Mouse (Mus musculus) liver, embryonic 11.5 days (tissue): ENCODE data around the gene Ick. TPM values are rescaled to one million over a fixed set of nuclear protein-coding genes. Genes with fewer than 3 reads are reported as not detected.
"Not testable (repeated sequence)": the region's sequence is repeated elsewhere in the genome, so short reads cannot be mapped to it uniquely, and the experiment has no call there.

Experiments used
- ATAC-seq: fragments of 200-750 bp; cut with Nextera tagmentation; replicated peaks from 2 replicates; pipeline ENCODE4 v1.8.0; 2017; ENCODE audit warnings: moderate number of reproducible peaks, mild to moderate bottlenecking, moderate TSS enrichment, moderate library complexity; ENCODE audit not compliant: low FRiP score
- DNase-seq: peaks from one replicate; pipeline ENCODE4 v3.0.0-alpha.2; 2017; ENCODE audit warnings: low spot score
- H3K27ac ChIP-seq: fragments of 300-500 bp; sonication (generic); 2 replicates; pipeline ENCODE4 v1.5.1; 2014; ENCODE audit warnings: mild to moderate bottlenecking, low read depth, low read length, control low read depth
- H3K27me3 ChIP-seq: fragments of 300-500 bp; sonication (generic); replicated peaks from 2 replicates; pipeline ENCODE4 v1.6.1; 2014; ENCODE audit warnings: low read length, mixed read lengths; ENCODE audit not compliant: control insufficient read depth, insufficient read depth
- H3K36me3 ChIP-seq: fragments of 300-500 bp; sonication (generic); 2 replicates; pipeline ENCODE4 v1.6.1; 2014; ENCODE audit warnings: mild to moderate bottlenecking, low read length, moderate library complexity, mixed read lengths; ENCODE audit not compliant: control insufficient read depth, insufficient read depth
- H3K4me1 ChIP-seq: fragments of 300-500 bp; sonication (generic); replicated peaks from 2 replicates; pipeline ENCODE4 v1.6.1; 2014; ENCODE audit warnings: low read length, mixed read lengths; ENCODE audit not compliant: control insufficient read depth, insufficient read depth
- H3K4me2 ChIP-seq: fragments of 300-500 bp; sonication (generic); 2 replicates; pipeline ENCODE4 v1.6.1; 2014; ENCODE audit warnings: mild to moderate bottlenecking, control low read depth, moderate library complexity
- H3K4me3 ChIP-seq: fragments of 300-500 bp; sonication (generic); 2 replicates; pipeline ENCODE4 v1.5.1; 2014; ENCODE audit warnings: low read depth, low read length, control low read depth
- H3K9ac ChIP-seq: fragments of 300-500 bp; sonication (generic); 2 replicates; pipeline ENCODE4 v1.6.1; 2014; ENCODE audit warnings: low read depth, low read length, control low read depth
- H3K9me3 ChIP-seq: fragments of 300-500 bp; sonication (generic); 2 replicates; pipeline ENCODE4 v1.6.1; 2016; ENCODE audit warnings: low read length, inconsistent platforms, mixed read lengths; ENCODE audit not compliant: control insufficient read depth
- WGBS: fragments of 180-500 bp; shearing (Covaris S2); extraction: QIAGEN DNeasy Blood & Tissue Kit; methylation state at CpG from one replicate; pipeline ENCODE4 v1.1.7; 2014; 5-methylcytosine and 5-hydroxymethylcytosine counted together
- polyA plus RNA-seq: library from polyadenylated mRNA; unstranded; fragments of >200 nt; fragmentation: Nextera tagmentation; extraction: Ambion mirVana; gene quantifications from 2 replicates; pipeline ENCODE4 v1.2.1, GENCODE M21; 2014

The Ick gene
- polyA plus RNA-seq, 1 experiment from 2014 or later, result 16.7 TPM

DNA sequence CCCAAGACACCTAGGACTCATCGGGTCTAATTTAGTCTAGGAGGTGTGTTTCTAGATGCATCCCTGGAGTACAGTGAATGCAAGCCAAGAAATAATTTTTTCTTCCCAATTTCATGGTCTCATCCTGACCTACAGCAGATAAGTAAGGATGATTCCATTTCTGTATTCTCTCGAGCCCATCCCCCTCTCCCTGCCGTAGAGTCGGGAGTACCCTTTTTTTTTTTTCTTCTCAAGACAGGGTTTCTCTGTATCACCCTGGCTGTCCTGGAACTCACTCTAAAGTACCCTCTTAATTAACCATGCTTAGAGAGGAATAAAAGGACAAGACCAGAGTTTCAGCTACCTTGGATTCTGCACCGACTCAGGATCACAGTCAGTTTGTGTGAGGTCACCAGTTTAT is 69.2 kb downstream of the Ick start:
- H3K27ac ChIP-seq, result no peak overlapping the region
- H3K4me3 ChIP-seq, result no peak overlapping the region
- no peaks in the 10 kb centered on the region for H3K36me3 ChIP-seq
- H3K27me3 ChIP-seq, result no peaks in the 10 kb centered on the region
- H3K4me2 ChIP-seq, result no peak overlapping the region
- WGBS, result 79% methylated on average over 5 of the region's 5 CpGs
- H3K9me3 ChIP-seq, result no peaks in the 10 kb centered on the region
- H3K9ac ChIP-seq, result no peak overlapping the region
- peaks cover 10% of the 10 kb centered on the region for H3K4me1 ChIP-seq
- ATAC-seq (no peak), DNase-seq (no peak)

DNA sequence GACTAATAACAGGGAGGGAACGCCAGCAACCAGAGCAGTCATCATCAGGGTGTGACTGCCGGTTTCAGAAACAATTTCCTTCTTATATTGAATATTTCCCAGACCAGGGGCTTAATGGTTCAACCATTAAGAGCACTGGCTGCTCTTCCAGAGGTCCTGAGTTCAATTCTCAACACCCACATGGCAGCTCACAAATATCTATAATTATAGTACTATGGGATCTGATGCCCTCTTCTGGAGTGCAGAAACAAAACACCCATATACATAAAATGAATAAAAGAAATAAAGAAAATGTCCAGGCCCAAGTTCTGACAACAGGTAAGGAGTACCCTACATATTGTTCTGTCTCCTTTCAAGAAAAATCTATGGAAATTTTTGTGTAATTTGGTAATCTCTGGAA is 70.1 kb downstream of the Ick start:
- H3K9ac ChIP-seq, result no peak overlapping the region
- H3K9me3 ChIP-seq, result no peaks in the 10 kb centered on the region
- no peak overlapping the region for H3K27ac ChIP-seq
- H3K27me3 ChIP-seq, result no peaks in the 10 kb centered on the region
- no peak for DNase-seq
- WGBS, result 83% methylated on average over 2 of the region's 2 CpGs
- H3K4me1 ChIP-seq, result peaks cover 10% of the 10 kb centered on the region
- no peak overlapping the region for H3K4me3 ChIP-seq
- no peak for ATAC-seq
- H3K4me2 ChIP-seq, result no peak overlapping the region
- H3K36me3 ChIP-seq, result no peaks in the 10 kb centered on the region

DNA sequence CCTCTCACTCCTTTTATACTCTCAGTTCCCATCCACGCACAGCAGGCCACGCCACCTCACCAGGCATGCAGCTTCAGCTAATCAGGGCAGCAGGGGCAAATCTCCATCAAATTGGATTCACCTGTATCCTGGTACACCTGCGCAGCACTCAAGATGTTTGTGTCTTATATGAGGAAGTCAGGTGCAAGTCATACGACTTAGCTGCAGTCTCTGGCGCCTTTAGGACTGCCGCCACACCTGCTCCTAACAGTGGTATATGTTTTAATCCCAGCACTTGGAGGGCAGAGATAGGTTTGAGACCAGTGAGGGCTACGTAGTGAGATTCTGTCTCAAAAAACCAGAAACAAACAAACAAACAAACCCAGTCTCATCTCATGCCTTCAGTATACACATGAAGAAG is 73.5 kb downstream of the Ick start, which contains the start of gene Gsta4:
Gene Gsta4, plus strand, starts transcription at position 301 of the 400 bp plus-strand sequence.
- WGBS, result 95% methylated on average over 4 of the region's 7 CpGs
- not testable (repeated sequence) for H3K9me3 ChIP-seq, ATAC-seq, DNase-seq, H3K27ac ChIP-seq, H3K4me2 ChIP-seq, H3K4me1 ChIP-seq, H3K9ac ChIP-seq, H3K4me3 ChIP-seq, H3K36me3 ChIP-seq, H3K27me3 ChIP-seq

DNA sequence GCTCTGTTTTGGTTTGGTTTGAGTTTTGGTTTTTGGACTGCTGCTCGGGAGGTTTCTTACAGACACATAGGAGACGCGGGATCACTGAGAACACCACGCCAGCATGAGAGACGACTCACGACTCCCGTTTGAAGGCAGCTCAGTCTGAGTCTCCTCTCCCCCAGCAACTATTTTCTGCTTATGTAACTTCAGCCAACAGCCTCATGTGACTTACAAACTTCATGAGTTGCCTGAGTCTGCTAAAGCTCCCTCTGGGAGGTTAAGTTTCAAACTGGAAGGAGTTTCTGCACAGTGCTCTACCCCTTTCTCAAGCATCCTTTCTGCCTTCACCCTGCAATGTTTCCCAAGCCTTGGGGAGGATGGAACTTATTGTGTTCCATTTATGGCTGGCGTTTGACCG is 76.7 kb downstream of the Ick start:
- ATAC-seq, result no peak
- DNase-seq, result no peak
- H3K36me3 ChIP-seq, result no peaks in the 10 kb centered on the region
- H3K4me1 ChIP-seq, result peaks cover 18% of the 10 kb centered on the region
- no peaks in the 10 kb centered on the region for H3K27me3 ChIP-seq
- no peak overlapping the region for H3K4me2 ChIP-seq
- 87% methylated on average over 9 of the region's 9 CpGs for WGBS
- H3K27ac ChIP-seq, result no peak overlapping the region
- H3K4me3 ChIP-seq, result no peak overlapping the region
- no peaks in the 10 kb centered on the region for H3K9me3 ChIP-seq
- no peak overlapping the region for H3K9ac ChIP-seq

DNA sequence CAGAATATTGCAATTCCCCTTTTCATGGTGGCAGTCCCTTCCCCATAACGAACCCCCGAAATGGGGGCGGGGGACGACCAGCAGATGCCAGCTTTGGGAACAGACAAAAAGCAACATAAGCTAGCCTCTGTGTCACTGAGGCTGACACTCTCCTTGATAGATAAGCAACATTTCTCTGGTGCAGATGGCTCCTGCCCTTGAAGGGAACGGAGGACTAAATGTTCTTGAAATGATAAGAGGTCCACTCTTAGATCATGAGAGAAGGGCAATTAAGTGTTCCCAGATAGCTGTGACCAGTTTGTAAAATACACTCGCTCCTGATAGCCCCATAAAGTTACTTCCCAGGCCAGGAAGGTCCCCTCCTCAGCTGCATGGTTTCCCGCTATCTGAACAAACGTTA is 79.9 kb downstream of the Ick start:
- Histone ChIP-seq H3K9me3 (no peaks in the 10 kb centered on the region), H3K4me3 (no peak overlapping the region), H3K4me1 (peaks cover 25% of the 10 kb centered on the region), H3K27me3 (no peaks in the 10 kb centered on the region), H3K4me2 (peak overlapping the region; percentile 5; the same call in 1 of the 2 replicates), H3K27ac (peak overlapping the region; percentile 73), H3K36me3 (no peaks in the 10 kb centered on the region), H3K9ac (no peak overlapping the region)
- no peak for DNase-seq
- WGBS, result 52% methylated on average over 8 of the region's 8 CpGs
- ATAC-seq, result peak; percentile 80

DNA sequence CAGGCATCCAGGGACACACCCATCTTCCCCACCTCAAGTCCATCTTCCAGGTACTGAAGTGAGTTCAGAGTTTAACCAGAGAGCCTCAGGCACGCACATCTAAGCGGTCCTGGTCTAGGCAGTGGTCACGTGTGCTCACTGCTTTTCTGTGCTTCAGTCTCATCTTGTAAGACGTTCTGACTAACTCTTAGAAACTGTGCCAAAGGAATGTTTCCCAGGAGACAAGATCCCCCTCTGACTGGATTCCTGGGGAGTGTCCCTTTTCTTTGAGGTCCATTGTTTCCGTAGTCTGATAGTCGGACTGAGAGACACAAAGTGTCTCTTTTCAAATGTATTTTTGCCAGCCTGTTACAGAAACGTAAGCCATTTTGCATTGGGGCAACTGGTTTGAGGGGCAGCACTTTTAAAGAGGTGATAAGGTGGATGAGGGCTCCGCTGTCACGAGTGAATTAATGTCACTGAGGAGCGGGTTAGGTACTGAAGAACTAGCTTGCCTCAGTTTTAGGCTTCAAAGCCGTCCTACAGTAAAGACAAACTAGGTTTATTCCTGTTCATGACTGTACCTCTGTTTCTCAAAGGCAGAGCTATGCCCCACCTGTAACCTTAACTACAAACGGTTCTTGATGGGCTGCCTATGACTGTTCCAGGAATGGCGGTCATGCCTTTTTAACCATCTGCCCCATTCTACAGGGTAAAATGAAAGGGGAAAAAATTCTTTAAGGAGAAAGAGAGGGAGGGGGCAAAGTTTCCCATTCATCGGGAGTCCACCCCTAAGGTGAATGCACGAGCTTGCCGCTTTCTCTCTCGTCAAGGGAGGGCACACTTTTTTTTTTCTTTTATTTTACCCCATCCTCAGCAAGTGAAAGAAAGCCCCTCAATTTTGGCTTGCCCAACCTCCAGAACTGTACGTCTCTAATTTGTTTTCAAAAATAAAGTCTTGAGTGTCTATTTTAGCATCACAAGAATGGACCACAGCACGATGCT is 82.0 kb downstream of the Ick start:
- ATAC-seq (peak; percentile 14; the same call in 1 of the 2 replicates), DNase-seq (no peak)
- H3K9me3 ChIP-seq, result no peaks in the 10 kb centered on the region
- no peak overlapping the region; the same call in 1 of the 2 replicates for H3K27ac ChIP-seq
- WGBS, result 7% methylated on average over 19 of the region's 19 CpGs
- peak overlapping the region; percentile 49 for H3K4me3 ChIP-seq
- no peaks in the 10 kb centered on the region for H3K36me3 ChIP-seq
- H3K4me2 ChIP-seq, result peak overlapping the region; percentile 90
- peak overlapping the region; percentile 46 for H3K9ac ChIP-seq
- peaks cover 25% of the 10 kb centered on the region for H3K4me1 ChIP-seq
- no peaks in the 10 kb centered on the region for H3K27me3 ChIP-seq

DNA sequence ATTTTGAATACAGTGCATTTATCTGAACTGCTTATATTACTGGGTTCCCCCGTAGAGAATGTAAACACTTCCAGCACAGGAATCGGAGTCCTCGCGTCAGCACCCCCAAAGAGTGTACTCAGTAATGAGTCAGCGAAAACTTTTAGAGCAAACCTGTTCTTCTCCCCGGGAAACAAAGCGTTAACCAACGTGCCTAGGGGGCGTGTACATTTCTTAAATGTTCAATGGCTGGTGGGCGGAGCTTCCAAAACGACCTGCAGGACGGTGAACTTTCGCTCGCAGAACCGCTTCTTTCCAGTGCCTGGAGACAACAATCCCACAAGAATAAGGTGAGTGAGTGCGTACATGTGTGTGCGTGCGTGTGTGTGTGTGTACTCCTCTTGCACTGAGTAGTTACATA is 82.7 kb downstream of the Ick start:
- peak; percentile 66 for DNase-seq
- Histone ChIP-seq H3K27ac (peak overlapping the region; percentile 19; the same call in 1 of the 2 replicates), H3K27me3 (no peaks in the 10 kb centered on the region), H3K4me1 (peaks cover 25% of the 10 kb centered on the region), H3K9me3 (no peaks in the 10 kb centered on the region), H3K9ac (peak overlapping the region; percentile 46), H3K36me3 (no peaks in the 10 kb centered on the region), H3K4me2 (peak overlapping the region; percentile 90), H3K4me3 (peak overlapping the region; percentile 49)
- ATAC-seq, result peak; percentile 73
- under 1% methylated on average over 18 of the region's 18 CpGs for WGBS

DNA sequence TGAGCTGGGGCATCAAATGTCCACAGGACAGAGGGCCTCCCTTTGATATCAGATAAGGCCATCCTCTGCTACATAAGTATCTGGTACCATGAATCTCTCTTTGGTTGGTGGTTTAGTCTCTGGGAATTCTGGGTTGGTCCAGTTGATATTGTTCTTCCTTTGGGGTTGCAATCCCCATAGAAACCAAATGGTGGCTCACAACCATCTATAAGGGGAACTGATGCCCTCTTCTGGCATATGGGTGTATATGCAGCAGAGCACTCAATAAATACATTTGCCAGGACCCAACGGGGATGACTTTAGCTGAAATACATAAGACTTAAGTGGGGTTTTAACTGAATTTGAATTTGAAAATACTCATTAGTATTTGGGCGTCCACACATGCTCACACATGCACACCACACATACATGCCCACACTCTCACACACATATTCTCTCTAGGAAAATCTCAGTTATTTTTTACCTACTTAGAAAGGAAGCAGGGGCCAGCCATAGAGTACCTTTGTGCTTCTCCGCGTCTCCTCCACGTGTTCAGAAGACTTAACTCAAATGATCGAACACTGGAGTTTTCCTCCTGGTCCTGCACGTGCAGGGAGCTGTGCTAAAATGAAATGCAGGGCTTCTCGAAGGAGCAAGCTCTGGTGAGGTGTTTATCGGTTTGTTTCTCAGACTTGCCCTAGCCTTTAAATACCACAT is 85.1 kb downstream of the Ick start:
- Histone ChIP-seq H3K4me1 (peaks cover 17% of the 10 kb centered on the region), H3K36me3 (no peaks in the 10 kb centered on the region), H3K4me3 (no peak overlapping the region), H3K27me3 (no peaks in the 10 kb centered on the region), H3K9me3 (no peaks in the 10 kb centered on the region), H3K4me2 (no peak overlapping the region), H3K9ac (no peak overlapping the region), H3K27ac (no peak overlapping the region)
- WGBS, result 45% methylated on average over 9 of the region's 9 CpGs
- no peak for DNase-seq
- no peak for ATAC-seq
